Mouse (Mus musculus) frontal cortex, postnatal 14 days (tissue): Measurements from ENCODE around the gene Abhd11.
"Not testable (repeated sequence)": the region's sequence is repeated elsewhere in the genome, so short reads cannot be mapped to it uniquely, and the experiment has no call there.

Experiments
- DNase-seq, 2 experiments: peaks; one replicate each; pipeline ENCODE4 v3.0.0; 2022; ENCODE audit warnings: low spot score in 2 of 2

The Abhd11 gene

GRCm38 (mm10) chr5:135008671-135009589, at the start of gene Abhd11:
Abhd11 (plus strand) TSS chr5:135009152.
- peak; percentile 94 to 98 for DNase-seq

GRCm38 (mm10) chr5:134960430-134960829, 48.5 kb upstream of the Abhd11 start:
- no peak for DNase-seq

GRCm38 (mm10) chr5:134961519-134961918, 47.4 kb upstream of the Abhd11 start:
- no peak for DNase-seq

GRCm38 (mm10) chr5:134963546-134963945, 45.4 kb upstream of the Abhd11 start:
- no peak for DNase-seq

- not testable (repeated sequence) for DNase-seq
Measured at GRCm38 (mm10) chr5:134964655-134965054, 44.3 kb upstream of the Abhd11 start.

GRCm38 (mm10) chr5:134965473-134965851, 43.5 kb upstream of the Abhd11 start:
- DNase-seq: peak; percentile 28 to 61

- DNase-seq: peak in 1 of 2 experiments; percentile 9
Measured at GRCm38 (mm10) chr5:134965852-134966821, 42.8 kb upstream of the Abhd11 start.

- no peak for DNase-seq
Measured at GRCm38 (mm10) chr5:134967164-134967944, 41.6 kb upstream of the Abhd11 start.

- no peak for DNase-seq
Measured at GRCm38 (mm10) chr5:134970671-134971070, 38.3 kb upstream of the Abhd11 start.

- DNase-seq: no peak
Measured at GRCm38 (mm10) chr5:134973081-134973480, 35.9 kb upstream of the Abhd11 start.

- DNase-seq: no peak
Measured at GRCm38 (mm10) chr5:134973526-134973925, 35.4 kb upstream of the Abhd11 start.

GRCm38 (mm10) chr5:134974294-134974693, 34.7 kb upstream of the Abhd11 start:
- no peak for DNase-seq

- DNase-seq: no peak
Measured at GRCm38 (mm10) chr5:134974921-134975320, 34.0 kb upstream of the Abhd11 start.

- no peak for DNase-seq
Measured at GRCm38 (mm10) chr5:134976164-134976563, 32.8 kb upstream of the Abhd11 start.

- no peak for DNase-seq
Measured at GRCm38 (mm10) chr5:134976577-134977250, 32.2 kb upstream of the Abhd11 start.

- DNase-seq: no peak
Measured at GRCm38 (mm10) chr5:134977837-134978236, 31.1 kb upstream of the Abhd11 start.

- no peak for DNase-seq
Measured at GRCm38 (mm10) chr5:134981149-134981548, 27.8 kb upstream of the Abhd11 start.

- no peak for DNase-seq
Measured at GRCm38 (mm10) chr5:134983111-134983510, 25.8 kb upstream of the Abhd11 start.

- DNase-seq: no peak
Measured at GRCm38 (mm10) chr5:134983771-134984170, 25.2 kb upstream of the Abhd11 start.

- no peak for DNase-seq
Measured at GRCm38 (mm10) chr5:134985633-134986297, 23.2 kb upstream of the Abhd11 start, which contains the start of gene Cldn3. Cldn3 (plus strand) TSS chr5:134986214.
